Mouse (Mus musculus): ENCODE data around the gene Cdk14.

DNA sequence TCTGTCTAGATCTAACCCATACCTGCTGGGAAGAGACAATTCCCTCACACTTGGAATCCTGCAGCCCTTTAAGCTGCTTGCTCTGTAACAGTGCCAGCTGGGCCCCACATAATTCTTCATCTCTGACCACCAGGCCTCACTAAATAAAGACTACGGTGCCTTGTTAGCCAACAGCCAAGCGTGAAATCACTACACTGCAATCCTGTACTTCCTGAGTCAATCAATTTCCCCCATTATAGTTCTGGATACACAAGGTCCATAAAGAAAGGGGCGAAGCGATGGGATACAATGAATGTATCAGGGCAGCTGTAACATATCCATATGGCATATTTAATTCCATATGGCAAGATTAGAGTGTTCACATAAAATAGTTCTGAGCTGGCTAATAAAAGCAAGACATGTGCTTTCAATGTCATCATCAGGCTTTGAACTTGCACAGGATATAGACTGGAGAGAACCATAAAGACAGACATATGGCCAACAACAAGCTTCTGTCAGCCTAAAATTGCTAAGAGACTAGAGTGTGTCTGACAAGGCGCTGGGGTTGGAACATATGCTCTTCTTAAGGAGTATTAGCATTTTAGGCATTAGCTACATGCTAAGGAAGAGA lies 562.0 kb downstream of the Cdk14 start:
- TF ChIP-seq CTCF (conservative IDR thresholded peaks at IDR 0.05; ENCODE audit: low read length): no peak
- no peak for TF ChIP-seq NANOG (IDR thresholded peaks at IDR 0.05; ENCODE audit: borderline replicate concordance, low read length)

Measured in E14TG2a.4 (cell line).